Mouse (Mus musculus): ENCODE data around the gene Kat2b.
"Not testable (repeated sequence)": the region's sequence is repeated elsewhere in the genome, so short reads cannot be mapped to it uniquely, and the experiment has no call there.

The Kat2b gene

DNA sequence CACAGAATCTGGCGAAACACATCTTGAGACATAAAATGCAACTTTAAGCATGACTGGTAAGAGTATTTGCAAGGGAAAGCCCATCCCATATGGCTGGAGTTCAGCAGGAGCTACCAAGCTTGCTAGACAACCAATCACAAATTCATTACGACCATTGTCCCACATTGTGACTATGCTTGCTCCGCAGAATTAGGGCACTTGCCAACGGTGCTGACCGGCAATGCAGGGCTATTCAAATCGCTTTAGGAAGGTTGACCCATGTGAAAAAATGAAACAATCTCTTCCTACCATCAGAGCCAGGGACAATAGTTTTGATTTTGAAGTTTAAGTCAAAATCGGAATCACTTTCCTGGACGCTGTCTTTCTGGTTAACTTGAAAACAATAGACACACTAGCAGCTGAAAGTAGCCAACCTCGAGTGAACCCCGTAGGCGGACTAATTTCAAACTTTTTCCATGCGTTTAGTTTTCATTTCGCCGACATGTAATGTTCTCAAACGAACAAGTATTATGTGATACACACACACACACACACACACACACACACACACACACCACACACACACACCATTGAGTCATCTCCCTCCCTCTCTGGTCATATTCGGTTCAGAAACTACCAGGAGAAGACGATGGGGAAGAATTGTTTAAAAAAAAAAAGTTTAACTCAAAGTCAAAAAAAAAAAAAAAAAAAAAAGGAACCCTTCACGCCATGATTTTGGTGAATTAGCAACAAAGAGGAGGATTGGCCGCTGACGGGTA lies at the start of gene Kat2b:
TSS of gene Kat2b (plus strand) at position 701 of the 758 bp plus-strand sequence.
- no peak for DNase-seq (ENCODE audit: low read depth, low spot score)

DNA sequence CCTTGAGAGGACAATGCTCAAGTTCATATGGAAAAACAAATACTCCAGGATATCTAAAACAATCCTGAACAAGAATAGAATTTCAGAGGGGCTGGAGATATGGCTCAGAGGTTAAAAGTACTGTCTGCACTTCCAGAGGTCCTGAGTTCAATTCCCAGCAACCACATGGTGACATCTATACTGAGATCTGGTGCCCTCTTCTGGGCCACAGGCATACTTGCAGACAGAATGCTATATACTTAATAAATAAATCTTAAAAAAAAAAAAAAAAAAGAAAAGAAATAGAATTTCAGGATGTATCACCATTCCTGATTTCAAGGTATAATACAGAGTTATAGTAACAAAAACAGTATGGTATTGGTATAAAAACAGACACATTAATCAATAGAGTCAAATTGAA lies 47.3 kb upstream of the Kat2b start:
- DNase-seq (ENCODE audit: low read depth, low spot score): no peak

DNA sequence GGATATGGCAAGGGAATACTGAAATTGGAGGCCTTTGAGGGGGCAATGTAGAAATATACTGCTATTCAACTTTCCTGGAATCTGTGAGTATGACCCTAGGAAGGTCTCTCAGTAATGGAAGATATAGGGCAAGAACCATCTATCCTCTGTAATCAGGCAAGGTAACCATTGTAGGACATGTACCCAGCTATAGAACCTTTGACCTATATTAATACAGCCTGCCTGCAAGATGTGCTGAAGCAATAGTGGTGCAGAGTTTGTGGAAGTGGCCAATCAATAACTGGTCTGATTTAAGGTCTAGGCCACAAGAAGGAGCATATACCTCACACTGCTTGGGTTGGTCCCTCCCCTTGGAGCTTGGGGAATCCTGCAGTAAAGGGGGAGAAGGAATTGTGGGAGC lies 46.2 kb upstream of the Kat2b start:
- DNase-seq (ENCODE audit: low read depth, low spot score): no peak

DNA sequence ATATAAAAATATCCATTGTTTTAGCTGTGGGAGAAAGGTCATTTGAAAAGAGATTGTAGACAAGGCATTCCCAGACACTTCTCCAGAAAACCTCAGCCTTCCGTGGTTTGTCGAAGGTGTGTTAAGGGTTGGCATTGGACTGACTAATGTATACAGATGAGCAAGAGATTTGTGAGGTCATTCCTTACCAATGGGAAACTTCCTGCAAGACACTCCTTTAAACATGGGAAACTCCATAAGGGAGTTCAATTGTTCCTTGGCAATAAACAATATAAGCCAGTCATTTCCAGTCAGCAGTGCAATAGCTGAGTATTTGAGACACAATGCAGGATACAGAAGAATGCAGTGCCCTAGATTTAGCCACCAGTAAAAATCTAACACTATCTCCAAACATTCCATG lies 38.6 kb upstream of the Kat2b start:
- DNase-seq (ENCODE audit: low read depth, low spot score): no peak

DNA sequence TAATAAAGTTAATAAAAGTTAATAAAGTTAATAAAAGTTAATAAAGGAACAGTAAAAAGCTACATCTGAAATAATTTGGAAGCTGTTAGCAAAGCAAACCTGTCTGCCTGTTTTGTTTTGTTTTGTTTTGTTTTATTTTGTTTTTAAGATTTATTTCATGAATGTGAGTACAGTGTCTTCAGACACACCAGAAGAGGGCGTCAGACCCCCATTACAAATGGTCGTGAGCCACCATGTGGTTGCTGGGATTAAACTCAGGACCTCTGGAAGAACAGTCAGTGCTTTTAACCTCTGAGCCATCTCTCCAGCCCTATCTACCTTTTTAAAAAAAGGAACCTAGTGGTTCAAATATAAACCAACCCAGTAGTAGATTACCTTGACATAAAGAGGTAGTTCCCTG lies 35.5 kb upstream of the Kat2b start:
- DNase-seq (ENCODE audit: low read depth, low spot score): no peak

DNA sequence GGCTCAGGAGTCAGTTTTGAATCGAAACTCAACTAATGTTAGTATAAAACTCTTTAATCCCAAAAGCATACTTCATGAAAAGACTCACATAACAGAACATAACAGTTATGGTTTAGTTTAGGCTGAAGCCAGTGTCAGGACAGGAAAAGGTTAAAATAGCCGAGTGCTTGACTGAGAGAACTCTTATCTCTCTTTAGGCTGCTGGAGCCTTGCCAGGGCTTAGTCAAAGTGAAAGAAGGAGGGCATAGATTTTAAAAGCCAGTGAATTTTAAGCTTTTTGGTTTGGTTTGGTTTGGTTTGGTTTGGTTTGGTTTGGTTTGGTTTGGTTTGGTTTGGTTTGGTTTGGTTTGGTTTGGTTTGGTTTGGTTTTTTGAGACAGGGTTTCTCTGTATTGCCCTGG lies 34.2 kb upstream of the Kat2b start:
- DNase-seq (ENCODE audit: low read depth, low spot score): no peak

DNA sequence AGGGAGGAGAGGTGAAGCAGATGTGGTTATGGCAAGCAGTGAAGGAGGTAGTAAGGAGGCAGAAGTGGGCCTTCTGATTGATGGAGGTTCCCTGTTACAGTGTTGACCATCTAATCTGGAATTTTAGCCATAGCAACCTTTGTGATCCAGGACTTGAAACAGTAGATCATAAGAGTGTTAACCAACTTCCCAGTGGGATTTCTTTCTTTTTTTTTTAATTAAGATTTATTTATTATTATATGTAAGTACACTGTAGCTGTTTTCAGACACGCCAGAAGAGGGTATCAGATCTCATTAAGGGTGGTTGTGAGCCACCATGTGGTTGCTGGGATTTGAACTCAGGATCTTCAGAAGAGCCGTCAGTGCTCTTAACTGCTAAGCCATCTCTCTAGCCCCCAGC lies 27.3 kb upstream of the Kat2b start, which contains the start of gene Pp2d1:
TSS of gene Pp2d1 (minus strand) at position 101 of the 400 bp plus-strand sequence.
- DNase-seq (ENCODE audit: low read depth, low spot score): not testable (repeated sequence)

DNA sequence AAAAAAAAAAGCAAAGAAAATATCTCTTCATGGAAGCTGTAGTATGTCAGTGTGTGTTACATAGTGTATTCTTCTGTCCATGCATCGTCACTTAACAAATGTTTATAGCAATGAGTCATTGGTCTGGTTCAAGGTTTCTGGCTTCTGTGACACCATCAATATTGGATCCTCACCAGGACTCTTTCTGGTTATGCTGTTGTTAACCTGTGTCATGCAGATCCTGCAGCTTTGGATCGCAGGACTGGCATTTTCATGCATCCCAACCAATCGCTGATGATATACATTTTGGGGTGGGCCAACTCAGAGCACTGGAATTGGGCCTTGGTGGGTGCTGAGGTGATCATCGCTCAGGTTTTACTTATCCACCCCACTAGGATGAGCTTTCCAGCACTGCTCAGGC lies 24.1 kb upstream of the Kat2b start:
- DNase-seq (ENCODE audit: low read depth, low spot score): no peak

DNA sequence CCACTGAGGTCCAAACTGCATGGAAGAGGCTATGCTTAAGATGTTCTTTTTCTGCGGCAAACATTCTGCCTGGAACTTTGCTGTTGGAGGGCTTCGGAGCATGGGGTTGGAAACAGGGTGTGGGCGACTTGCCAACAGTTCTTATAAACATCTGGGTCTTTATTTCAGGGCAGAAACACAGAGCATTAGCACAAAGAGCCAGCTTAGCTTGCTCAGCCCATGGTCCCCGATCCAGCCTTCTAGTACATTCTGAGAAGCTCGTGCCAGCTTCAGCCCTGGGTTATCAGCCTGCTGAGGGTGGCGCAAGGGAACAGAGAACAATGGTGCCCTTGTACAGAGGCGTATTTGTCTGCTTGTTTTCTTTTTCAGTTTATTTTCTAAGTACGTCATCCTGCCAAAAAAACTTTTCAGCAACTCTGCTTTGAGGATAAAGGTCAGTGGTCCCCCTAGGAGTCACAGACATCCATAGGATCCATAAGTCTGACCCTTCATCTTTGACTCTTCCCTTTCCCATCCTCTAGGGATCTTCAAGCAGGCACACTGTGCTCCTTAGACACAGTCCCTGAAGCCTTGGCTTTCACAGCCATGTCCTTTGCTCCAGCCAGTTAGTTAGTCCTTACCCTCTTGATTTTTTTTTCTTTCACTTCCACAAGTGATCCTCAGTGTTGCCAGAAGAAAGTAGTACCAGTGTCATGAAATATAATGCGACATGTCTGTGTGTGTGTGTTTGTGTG lies 22.9 kb upstream of the Kat2b start:
- DNase-seq (ENCODE audit: low read depth, low spot score): no peak

DNA sequence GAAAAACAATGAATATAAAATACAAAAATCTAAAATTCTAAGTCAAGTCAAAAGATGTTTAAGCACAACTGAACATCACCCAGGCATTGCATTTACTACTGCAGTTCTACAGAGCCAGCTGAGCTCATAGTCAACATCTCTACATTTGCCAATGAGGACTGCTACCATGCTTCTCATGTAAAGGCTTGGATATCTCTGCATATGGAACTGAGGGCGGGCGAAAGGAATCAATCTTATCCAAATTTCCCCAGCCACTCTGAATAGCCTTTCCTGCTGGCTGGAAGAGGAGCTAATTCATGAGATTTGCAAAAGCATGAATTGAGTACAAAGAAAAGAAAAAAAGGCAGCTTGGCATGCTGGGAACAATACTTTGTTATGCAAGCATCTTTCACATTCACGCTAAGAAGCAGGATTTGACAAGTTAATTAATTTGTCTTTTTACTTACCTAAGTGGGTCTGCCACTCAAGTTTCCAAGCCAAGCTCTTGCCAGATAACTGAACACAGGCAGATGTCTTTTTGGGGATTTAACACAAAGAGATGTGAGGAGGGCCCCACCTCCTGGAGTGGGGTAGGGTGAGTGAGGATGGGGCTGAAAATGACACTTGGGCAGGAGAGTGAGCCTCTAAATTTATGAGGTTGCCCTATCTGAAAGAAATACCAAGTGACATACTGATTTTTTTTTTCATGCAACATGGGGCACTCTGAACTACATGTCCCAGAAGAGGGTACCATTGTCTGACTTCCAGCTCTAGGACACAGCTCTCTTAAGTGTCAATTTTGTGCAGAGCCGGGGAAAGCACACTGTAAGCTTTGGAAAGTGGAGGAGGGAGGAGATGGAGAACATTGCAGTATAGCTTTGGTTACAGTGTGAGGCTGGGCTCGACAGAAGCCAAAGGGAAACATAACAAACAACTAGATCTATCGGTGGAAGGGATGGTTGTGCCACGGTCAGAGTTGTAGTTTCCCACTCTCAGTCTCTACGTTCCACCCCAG lies 15.1 kb upstream of the Kat2b start:
- DNase-seq (ENCODE audit: low read depth, low spot score): no peak

DNA sequence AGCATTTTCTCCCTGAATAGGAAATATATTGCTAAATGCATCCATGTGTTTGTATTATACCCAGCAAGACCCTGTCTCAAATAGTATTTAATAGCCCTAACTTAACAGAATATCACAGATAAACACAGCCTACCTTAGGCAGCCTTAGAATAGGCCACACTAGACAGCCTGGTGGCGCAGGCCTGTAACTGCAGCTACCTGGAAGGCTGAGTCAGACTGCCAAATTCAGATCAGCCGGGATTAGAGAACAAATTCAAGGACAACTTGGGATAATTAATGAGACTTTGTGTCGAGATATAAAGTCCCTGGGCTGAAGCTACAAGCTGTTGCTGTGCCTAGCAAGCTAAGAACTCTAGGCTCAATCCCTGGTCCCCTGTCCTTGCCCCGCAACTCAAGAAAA lies 12.6 kb upstream of the Kat2b start:
- DNase-seq (ENCODE audit: low read depth, low spot score): no peak

DNA sequence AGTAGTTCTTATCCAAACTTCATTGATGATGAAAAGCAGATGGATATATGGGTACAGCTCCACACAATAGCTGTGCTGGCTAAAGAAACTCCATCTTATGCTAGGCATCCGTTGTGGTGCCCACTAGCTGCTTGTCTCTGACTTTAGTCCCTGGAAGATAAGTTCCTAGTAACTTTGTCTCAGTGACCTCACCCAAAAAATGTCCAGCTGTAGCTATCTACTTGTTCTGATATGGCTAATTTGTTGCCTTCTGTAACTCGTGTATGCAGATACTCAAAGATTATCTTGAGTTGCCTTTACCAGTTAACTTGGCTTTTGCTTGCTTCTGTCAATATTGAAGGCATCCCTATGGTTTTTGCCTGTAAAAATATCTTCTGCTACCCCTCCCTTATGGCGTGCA lies 11.8 kb upstream of the Kat2b start:
- no peak for DNase-seq (ENCODE audit: low read depth, low spot score)

DNA sequence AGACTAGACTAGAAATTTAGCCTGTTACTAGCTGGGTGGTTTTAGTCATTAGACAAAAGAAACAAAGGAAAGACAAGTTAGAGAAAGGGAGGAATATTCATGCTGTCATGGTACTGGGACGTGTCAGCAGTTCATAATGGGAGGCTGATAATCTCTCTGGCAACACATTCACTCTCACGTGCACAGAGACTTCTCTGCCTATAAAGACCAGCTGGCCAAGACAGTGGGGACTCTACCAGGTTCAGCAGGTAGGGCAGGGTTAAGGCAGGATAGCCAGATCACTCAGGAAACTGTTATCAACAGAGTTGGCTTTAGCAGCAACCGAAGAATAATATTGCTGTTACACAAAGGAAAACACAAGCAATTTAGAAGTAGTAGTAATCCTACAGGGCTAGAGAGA lies 9.2 kb upstream of the Kat2b start:
- DNase-seq (ENCODE audit: low read depth, low spot score): no peak

DNA sequence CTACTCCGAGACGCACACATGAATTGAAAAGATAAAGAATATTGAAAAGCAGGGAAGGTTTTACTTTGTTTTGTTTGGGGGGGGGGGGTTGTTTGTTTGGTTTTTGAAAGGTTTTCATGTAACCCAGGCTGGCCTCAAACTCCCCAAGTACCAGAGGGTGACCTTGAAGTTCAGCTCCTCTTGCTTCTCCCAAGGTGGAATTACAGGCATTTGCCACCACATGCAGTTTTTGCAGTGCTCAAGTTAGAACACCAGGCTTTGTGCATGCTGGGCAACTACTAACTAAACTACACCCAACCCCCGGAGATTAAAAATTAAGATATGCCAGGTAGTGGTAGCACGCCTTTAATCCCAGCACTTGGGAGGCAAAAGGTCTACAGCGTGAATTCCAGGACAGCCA lies 7.0 kb upstream of the Kat2b start:
- no peak for DNase-seq (ENCODE audit: low read depth, low spot score)

DNA sequence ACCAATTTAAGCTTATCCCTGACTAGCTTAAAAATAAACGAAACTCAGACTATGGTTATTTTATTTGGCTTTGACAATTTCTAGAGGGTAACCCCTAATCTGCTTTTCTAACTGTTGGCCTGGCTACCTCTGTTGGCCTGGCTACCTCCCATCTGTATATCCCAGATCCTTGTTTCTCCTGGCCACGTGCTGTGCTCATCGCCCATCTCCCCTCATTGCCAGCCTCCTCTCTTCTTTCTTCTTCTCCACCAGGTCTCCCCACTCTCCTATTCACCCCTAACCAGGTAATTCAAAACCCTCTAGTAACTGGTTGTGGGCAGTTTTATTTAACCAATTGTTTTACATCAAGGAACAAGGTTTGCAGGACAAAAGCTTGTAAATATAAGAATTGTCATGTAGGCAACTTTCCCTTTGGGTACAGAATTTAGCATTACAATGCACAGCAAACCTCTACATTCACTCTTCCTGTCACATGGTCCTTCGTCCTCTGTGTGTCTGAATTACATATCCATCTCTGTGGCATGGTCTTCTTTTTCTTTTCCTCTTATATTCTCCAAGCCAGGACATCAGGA lies 5.1 kb upstream of the Kat2b start:
- no peak for DNase-seq (ENCODE audit: low read depth, low spot score)

DNA sequence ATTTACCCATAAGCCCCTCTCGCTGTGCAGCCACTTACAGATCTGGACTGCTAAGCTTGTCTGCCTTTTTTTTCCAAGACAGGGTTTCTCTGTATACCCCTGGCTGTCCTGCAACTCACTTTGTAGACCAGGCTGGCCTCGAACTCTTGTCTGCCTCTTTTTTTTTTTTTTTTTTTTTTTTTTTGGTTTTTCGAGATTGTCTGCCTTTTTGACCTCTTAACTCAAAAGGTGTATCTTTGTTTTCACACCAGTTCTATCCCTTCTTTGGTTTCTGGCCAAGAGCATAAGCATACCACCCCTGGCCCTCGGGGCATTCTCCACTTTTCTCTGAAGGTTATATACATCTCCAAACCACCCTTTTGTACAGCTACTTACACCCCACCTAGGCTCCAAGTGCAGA lies 1.8 kb upstream of the Kat2b start:
- no peak for DNase-seq (ENCODE audit: low read depth, low spot score)

DNA sequence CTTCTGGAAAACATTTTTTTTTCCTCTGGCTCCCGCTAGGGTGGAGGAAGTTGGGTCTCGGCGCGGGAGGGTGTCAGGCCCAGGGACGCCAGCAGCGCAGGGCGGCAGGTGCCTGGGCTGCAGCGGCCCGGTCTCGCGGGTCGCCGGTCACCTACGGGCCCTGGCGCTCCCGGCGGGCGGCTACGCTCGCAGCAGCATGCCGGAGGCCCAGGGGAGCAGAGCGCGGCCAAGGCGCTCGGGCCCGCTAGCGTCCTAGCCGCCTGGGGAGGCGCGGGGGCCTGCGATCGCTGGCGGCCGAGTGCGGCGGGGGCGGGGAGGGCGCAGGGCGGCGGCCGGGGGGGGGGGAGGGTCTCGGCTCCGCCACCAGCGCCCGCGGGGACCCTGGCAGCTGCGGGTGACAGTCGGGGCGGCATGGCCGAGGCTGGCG lies 271 bp downstream of the Kat2b start:
- no peak for DNase-seq (ENCODE audit: low read depth, low spot score)

DNA sequence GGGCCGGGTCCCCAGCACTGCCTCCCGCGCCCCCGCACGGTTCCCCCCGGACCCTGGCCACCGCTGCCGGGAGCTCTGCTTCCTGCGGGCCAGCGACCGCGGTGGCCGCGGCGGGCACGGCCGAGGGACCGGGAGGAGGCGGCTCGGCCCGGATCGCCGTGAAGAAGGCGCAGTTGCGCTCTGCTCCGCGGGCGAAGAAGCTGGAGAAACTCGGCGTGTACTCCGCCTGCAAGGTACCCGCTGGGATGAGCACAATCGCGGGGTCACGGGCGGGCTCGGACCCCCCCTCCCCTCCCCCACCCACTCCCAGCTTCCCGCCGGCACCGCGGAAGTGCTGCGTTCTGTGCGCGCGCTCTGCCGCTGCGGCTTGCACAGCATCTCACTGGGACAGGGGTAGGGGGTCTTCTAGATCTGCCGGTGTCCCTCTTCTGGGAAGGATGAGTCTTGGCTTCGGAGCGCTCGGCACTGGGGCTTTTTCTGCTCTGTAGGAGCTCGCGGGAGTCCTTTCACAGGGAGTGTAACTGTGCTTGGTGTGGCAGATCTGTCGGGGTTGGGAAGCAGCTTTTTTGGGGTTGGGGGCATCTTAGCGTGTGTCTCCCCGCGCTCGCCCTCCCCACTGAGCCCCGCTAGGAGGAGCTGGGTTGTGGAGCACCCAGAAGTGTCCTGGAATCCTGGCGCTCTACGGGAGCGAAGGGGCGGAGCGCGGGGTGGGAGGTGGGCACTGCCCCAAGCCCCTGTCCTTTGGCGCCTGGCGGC lies 863 bp downstream of the Kat2b start:
- DNase-seq (ENCODE audit: low read depth, low spot score): no peak

DNA sequence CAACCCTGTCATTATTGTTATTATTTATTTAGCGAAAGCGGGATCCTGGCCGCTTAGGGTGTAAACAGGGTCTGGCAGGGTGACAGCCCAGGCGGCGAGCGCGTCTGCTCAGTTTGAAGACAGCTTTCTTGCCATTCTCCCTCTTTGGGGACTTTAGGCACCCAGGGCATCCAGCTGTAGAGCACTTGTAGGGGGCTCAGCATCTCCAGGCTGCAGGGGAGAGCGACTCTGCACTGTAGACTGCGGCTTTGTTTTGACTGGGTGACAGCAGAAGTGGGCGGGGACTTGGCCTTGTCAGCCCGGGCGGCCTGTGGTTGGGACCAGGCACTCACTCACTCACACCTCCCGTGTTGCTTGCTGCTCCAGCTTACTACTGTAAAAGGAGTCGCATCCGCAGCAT lies 1.5 kb downstream of the Kat2b start:
- DNase-seq (ENCODE audit: low read depth, low spot score): no peak

DNA sequence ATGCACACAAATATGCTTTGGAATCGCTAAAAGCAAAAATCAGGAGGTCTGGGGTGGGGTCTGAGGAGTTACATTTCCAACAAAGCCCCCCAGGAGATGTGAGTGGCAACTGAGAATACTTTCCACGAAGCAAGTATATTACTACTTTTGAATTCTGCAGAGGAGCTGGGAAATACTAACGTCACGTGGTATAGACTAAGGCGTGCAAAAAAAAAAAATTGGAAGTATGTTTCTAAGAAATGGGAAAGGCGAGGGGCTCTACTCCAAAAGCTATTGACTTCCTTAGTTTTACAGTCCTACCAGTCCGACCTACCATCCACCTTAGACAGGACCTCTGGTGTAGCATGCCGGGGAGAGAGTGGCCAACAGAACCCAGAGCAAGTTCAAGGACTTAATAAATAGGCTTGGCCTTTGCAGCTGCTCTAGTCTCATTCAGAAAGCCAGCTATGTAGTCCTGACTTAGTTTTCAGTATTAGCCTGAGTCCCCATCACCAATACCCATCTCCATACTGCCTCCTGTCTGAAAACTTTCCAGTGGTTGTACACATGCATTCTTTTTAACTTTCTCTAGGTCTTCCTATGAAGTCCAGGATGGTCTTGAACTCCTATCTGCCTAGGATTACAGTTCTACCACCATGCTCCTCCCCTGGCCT lies 2.2 kb downstream of the Kat2b start:
- no peak for DNase-seq (ENCODE audit: low read depth, low spot score)

Data from WW6 (cell line).